Mouse (Mus musculus) cerebellum, adult 9-10 months (tissue): ENCODE data around the gene Ap1m2.
"Not testable (repeated sequence)": the region's sequence is repeated elsewhere in the genome, so short reads cannot be mapped to it uniquely, and the experiment has no call there.

Experiments used
- DNase-seq: peaks from one replicate; pipeline ENCODE4 v3.0.0; 2022

Ap1m2 gene

GRCm38 (mm10) chr9:21256349-21256748, 55.8 kb downstream of the Ap1m2 start:
- not testable (repeated sequence) for DNase-seq

- no peak for DNase-seq
Measured at GRCm38 (mm10) chr9:21254690-21255089, 57.4 kb downstream of the Ap1m2 start.

DNA sequence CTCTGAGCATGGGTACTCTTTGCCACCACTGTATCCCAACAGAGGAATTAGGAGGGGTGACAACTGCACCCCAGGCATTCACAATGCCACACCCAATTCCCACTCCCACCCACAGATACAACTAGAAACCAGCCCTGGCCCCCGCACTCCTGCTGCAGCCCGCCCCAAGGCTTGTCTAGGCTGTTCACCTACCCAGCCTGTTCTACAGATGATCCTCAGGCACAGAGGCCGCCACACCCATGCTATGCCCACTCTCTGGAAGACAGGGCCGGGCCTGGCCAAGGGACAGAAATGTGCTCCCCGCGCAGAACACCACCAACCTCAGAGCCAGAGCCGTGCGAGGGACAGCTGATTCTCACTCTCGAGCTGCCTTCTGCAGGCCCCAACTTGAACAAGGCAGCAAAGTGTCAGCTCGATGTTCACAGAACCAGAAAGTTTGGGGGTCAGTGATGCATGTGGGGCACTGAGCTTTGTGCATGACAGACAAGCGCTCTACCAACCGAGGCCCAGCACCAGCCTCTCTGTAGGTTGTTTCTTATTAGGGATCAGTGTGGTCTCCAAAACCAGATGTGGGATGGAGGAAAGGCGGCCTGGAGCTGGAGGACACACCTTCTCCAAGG, 60.9 kb downstream of the Ap1m2 start:
- no peak for DNase-seq

DNA sequence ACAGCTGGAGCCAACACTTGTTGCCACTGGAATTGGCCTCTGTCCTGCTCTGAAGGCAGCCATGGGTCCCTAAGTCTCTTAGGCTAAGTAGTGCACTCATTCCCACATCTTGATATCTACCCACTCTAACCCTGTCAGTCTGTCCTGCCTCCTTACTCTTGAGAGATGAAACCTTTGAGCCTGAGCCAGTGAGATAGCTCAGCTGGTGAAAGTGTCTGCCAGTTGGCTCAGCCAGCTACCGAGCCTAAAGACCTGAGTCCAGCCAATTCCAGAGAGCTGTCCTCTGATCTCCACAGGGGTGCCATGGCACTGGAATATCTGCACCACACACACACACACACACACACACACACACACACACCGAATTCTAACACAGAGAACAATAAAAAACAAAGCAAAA, 61.6 kb downstream of the Ap1m2 start:
- no peak for DNase-seq

GRCm38 (mm10) chr9:21249629-21250508, 62.3 kb downstream of the Ap1m2 start:
- DNase-seq = no peak

GRCm38 (mm10) chr9:21248326-21248725, 63.8 kb downstream of the Ap1m2 start, which contains the start of gene S1pr5:
Gene S1pr5 (minus strand): TSS chr9:21248443.
- DNase-seq = no peak

DNA sequence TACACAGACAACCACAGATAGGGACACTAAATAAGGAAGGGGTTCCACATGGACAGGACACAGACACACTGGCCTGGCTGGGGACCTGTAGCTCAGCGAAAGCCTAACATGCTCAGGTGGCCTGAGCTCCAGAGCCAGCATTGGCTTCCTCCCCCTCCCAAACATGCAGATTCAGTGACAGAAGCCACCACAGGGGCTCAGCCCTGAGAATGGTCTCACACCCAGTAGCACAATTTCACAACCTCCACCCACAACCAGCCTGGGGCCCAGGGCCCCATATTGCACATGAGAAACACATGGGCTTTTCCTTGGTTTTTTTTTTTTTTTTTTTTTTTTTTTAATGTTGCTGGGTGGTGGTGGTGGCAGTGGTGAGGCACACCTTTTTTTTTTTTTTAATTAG, 65.8 kb downstream of the Ap1m2 start:
- DNase-seq = no peak

- peak; percentile 56 for DNase-seq
Measured at GRCm38 (mm10) chr9:21245113-21245487, 67.0 kb downstream of the Ap1m2 start.

DNA sequence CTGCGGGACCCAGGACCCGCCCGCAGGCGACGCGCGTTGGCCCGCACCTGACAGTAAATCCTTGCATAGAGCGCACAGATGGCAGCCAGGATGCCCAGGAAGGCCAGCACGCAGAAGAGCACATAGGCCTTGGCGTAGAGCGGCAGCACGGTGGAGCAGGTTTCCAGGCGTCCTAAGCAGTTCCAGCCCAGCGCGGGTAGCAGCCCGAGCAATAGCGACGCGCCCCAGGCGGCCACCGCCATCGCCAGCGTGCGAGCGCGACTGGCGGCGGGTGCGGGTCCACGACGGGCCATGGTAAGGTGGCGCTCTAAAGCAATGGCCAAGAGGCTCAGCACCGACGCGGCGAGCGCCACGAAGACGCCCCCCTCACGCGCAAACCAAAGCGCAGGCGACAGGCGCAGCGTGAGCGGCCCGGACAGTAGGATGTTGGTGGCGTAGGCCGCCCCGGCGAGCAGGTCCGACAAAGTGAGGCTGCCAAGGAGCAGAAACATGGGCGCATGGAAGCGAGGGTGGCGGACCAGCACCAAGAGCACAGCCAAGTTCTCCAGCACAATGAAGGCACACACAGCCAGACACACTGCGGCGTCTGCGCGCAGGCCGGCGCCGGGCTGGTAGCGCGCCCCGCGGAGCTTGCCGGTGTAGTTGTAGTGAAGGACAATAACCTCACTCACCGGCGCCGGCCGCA, 67.6 kb downstream of the Ap1m2 start:
- DNase-seq = peak; percentile 76
